Mouse (Mus musculus) NIH3T3 (cell line): ENCODE results near the gene Crtc1.

Experiments used
- DNase-seq: peaks from one replicate; pipeline ENCODE4 v3.0.0-alpha.2; 2012; ENCODE audit warnings: low read depth

Crtc1 gene

GRCm38 (mm10) chr8:70347860-70348420 lies 91.4 kb downstream of the Crtc1 start:
- peak; percentile 50 for DNase-seq

DNA sequence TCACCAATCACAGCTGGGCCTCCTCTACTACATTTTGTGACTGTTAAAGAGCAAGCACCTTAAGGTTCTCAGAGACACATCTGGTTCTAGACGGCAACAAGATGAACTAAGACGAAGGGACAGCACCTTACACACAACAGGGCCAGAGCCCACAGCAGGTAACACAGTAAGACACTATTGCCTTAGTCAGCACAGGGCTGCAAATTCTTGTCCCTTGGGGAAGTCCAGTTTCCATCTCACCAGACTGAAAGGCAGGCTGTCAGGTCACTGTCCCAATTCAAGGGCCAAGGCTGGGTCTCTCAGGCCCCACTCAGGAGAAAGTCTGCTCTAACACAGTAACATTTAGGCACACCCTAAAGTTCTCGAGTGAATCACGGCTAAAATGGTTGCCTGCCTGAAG lies 91.9 kb downstream of the Crtc1 start:
- DNase-seq, result no peak

DNA sequence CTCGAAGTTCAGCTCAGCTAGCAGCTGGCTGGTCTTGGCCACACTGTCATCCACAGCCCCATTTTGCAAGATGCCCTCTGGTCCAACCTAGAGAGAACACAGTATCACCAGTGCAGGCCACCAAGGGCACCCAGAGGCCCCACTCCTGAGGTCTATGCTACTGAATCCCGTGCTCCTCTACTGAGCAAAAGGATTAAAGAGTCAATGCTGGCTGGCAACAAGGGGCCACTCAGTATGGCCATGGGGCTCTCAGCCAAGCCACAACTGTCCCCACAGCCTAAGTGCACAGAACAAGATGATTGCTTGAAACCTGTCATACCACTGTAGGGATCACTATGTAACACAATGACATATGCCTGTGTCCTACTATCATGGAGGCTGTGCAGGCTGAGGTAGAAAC lies 95.1 kb downstream of the Crtc1 start:
- DNase-seq, result no peak

- DNase-seq, result peak; percentile 79
Observed at GRCm38 (mm10) chr8:70343696-70344095, 95.7 kb downstream of the Crtc1 start.

DNA sequence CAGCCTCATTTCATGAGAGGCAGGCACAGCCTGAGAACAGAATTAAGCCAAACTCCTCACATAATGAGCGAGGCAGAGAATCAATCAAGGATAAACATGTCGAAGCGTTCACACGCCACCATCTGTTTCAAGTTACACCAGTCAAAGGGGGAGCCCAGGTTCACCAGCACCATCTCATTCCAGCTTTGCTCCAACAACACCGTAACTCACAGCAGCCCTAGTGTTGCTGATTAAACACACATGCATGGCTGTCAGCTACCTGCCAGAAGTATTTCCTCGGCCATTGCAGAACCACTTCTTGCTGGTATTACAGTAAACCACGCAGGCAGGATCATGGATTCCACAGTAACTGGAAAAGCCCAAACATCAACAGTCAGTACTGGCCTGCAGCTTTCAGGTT lies 96.3 kb downstream of the Crtc1 start:
- DNase-seq, result peak; percentile 75

DNA sequence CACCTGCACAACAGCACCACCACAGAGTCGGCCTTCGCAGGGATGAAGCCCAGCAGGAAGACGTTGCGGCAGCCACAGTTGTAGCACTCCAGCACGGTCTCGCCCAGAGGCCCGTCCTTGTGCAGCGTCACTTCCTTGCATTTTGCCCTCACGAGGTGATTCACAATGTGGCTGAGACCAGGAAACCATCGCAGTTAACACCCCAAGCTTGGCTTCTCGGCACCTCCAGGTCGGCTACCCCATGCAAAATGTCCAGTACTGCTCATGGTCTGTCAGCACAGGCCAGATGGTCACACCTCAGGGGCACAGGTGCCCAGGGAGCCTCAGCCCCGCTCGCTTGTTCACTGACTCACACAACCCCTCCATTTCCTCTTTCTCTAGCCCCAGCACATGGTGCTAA lies 97.4 kb downstream of the Crtc1 start:
- no peak for DNase-seq

DNA sequence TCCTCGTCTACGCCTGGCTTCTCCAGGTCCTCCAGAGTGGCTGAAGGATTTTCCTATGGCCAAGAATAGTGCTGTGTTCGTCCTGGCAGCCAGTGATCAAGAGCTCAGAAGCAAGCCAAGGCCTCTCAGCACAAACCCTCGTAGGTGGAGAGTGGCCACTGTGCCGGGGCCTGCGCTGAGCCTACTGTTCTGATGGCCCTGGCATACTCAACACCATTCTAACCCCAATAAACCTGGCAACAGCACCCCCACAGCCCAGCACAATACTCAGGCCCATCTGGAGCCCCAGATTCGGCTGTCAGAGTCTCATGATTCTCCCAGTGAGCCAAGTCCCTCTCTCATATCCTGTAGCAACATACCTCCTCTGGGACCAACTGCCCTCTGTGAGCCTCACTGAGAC lies 98.7 kb downstream of the Crtc1 start:
- DNase-seq, result no peak

DNA sequence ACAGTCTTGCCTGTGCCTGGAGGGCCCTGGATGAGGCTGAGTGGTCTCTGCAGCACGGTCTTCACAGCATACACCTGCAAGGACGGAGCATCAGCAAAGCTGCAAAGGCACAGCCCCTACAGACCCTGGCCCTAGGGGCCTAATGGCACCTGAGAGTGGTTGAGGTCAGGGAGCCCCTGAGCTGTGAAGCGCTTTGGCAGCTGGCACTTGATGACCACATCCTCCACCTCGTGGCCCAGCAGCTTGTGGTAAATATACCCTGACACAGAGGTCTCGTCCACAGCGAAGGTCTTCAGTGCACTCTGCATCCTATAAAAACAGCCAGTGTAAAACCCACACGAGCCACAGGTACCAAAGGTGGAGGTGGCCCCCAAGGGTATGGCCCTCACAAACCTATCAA lies 100.4 kb downstream of the Crtc1 start:
- no peak for DNase-seq

GRCm38 (mm10) chr8:70332878-70333202 lies 106.5 kb downstream of the Crtc1 start:
- DNase-seq, result no peak
